Mouse (Mus musculus): ENCODE results near the gene Npas3. TPM values are rescaled to one million over a fixed set of nuclear protein-coding genes. Genes with fewer than 3 reads are reported as not detected.

Gene Npas3
- polyA plus RNA-seq, 1 experiment from 2014 or later: 2.0 TPM

GRCm38 (mm10) chr12:53680501-53680900 lies 432.0 kb downstream of the Npas3 start:
- H3K4me3 ChIP-seq (ENCODE audit: low read depth, low read length): no peak overlapping the region
- no peaks in the 10 kb centered on the region for H3K27me3 ChIP-seq (replicated peaks; ENCODE audit: control insufficient read depth, insufficient read depth, low read length)
- H3K27ac ChIP-seq (ENCODE audit: low read depth, low read length): no peak overlapping the region
- no peaks in the 10 kb centered on the region for H3K36me3 ChIP-seq (ENCODE audit: control insufficient read depth, insufficient read depth, low read length)
- ATAC-seq (replicated peaks; ENCODE audit: low FRiP score): no peak
- H3K9me3 ChIP-seq (ENCODE audit: control insufficient read depth, low read length): no peaks in the 10 kb centered on the region
- H3K4me1 ChIP-seq (replicated peaks; ENCODE audit: control insufficient read depth, insufficient read depth, low read length): no peaks in the 10 kb centered on the region
- WGBS: 77% methylated on average over 3 of the region's 3 CpGs
- H3K9ac ChIP-seq (ENCODE audit: low read depth, low read length): no peak overlapping the region
- DNase-seq (ENCODE audit: low spot score): no peak
- H3K4me2 ChIP-seq: no peak overlapping the region

- Histone ChIP-seq H3K27ac (ENCODE audit: low read depth, low read length) (no peak overlapping the region), H3K36me3 (ENCODE audit: control insufficient read depth, insufficient read depth, low read length) (no peaks in the 10 kb centered on the region), H3K9me3 (ENCODE audit: control insufficient read depth, low read length) (no peaks in the 10 kb centered on the region), H3K27me3 (replicated peaks; ENCODE audit: control insufficient read depth, insufficient read depth, low read length) (no peaks in the 10 kb centered on the region), H3K4me1 (replicated peaks; ENCODE audit: control insufficient read depth, insufficient read depth, low read length) (no peaks in the 10 kb centered on the region), H3K4me2 (no peak overlapping the region), H3K4me3 (ENCODE audit: low read depth, low read length) (no peak overlapping the region), H3K9ac (ENCODE audit: low read depth, low read length) (no peak overlapping the region)
- WGBS: 35% methylated on average over 3 of the region's 3 CpGs
- ATAC-seq (replicated peaks; ENCODE audit: low FRiP score) (no peak), DNase-seq (ENCODE audit: low spot score) (no peak)
Observed at GRCm38 (mm10) chr12:53682036-53682435, 433.6 kb downstream of the Npas3 start.

GRCm38 (mm10) chr12:53692471-53692870 lies 444.0 kb downstream of the Npas3 start:
- H3K27me3 ChIP-seq (replicated peaks; ENCODE audit: control insufficient read depth, insufficient read depth, low read length): no peaks in the 10 kb centered on the region
- no peaks in the 10 kb centered on the region for H3K36me3 ChIP-seq (ENCODE audit: control insufficient read depth, insufficient read depth, low read length)
- H3K9me3 ChIP-seq (ENCODE audit: control insufficient read depth, low read length): no peaks in the 10 kb centered on the region
- no peak overlapping the region for H3K4me2 ChIP-seq
- H3K4me1 ChIP-seq (replicated peaks; ENCODE audit: control insufficient read depth, insufficient read depth, low read length): no peaks in the 10 kb centered on the region
- no peak overlapping the region for H3K9ac ChIP-seq (ENCODE audit: low read depth, low read length)
- 96% methylated on average over 4 of the region's 4 CpGs for WGBS
- no peak for DNase-seq (ENCODE audit: low spot score)
- H3K4me3 ChIP-seq (ENCODE audit: low read depth, low read length): no peak overlapping the region
- no peak overlapping the region for H3K27ac ChIP-seq (ENCODE audit: low read depth, low read length)
- ATAC-seq (replicated peaks; ENCODE audit: low FRiP score): no peak

- DNase-seq (ENCODE audit: low spot score) (no peak), ATAC-seq (replicated peaks; ENCODE audit: low FRiP score) (no peak)
- H3K4me2 ChIP-seq: no peak overlapping the region
- no peak overlapping the region for H3K4me3 ChIP-seq (ENCODE audit: low read depth, low read length)
- H3K36me3 ChIP-seq (ENCODE audit: control insufficient read depth, insufficient read depth, low read length): no peaks in the 10 kb centered on the region
- 78% methylated on average over 4 of the region's 4 CpGs for WGBS
- H3K4me1 ChIP-seq (replicated peaks; ENCODE audit: control insufficient read depth, insufficient read depth, low read length): no peaks in the 10 kb centered on the region
- H3K27ac ChIP-seq (ENCODE audit: low read depth, low read length): no peak overlapping the region
- H3K9me3 ChIP-seq (ENCODE audit: control insufficient read depth, low read length): no peaks in the 10 kb centered on the region
- H3K27me3 ChIP-seq (replicated peaks; ENCODE audit: control insufficient read depth, insufficient read depth, low read length): no peaks in the 10 kb centered on the region
- H3K9ac ChIP-seq (ENCODE audit: low read depth, low read length): no peak overlapping the region
Observed at GRCm38 (mm10) chr12:53694346-53694745, 445.9 kb downstream of the Npas3 start.

GRCm38 (mm10) chr12:53695324-53695723 lies 446.8 kb downstream of the Npas3 start:
- no peak for DNase-seq (ENCODE audit: low spot score)
- Histone ChIP-seq H3K9ac (ENCODE audit: low read depth, low read length) (no peak overlapping the region), H3K27me3 (replicated peaks; ENCODE audit: control insufficient read depth, insufficient read depth, low read length) (no peaks in the 10 kb centered on the region), H3K4me2 (no peak overlapping the region), H3K9me3 (ENCODE audit: control insufficient read depth, low read length) (no peaks in the 10 kb centered on the region), H3K4me1 (replicated peaks; ENCODE audit: control insufficient read depth, insufficient read depth, low read length) (no peaks in the 10 kb centered on the region), H3K27ac (ENCODE audit: low read depth, low read length) (no peak overlapping the region), H3K36me3 (ENCODE audit: control insufficient read depth, insufficient read depth, low read length) (no peaks in the 10 kb centered on the region), H3K4me3 (ENCODE audit: low read depth, low read length) (no peak overlapping the region)
- WGBS: 87% methylated on average over 3 of the region's 3 CpGs
- no peak for ATAC-seq (replicated peaks; ENCODE audit: low FRiP score)

GRCm38 (mm10) chr12:53697645-53698044 lies 449.2 kb downstream of the Npas3 start:
- Histone ChIP-seq H3K27me3 (replicated peaks; ENCODE audit: control insufficient read depth, insufficient read depth, low read length) (no peaks in the 10 kb centered on the region), H3K4me2 (no peak overlapping the region), H3K27ac (ENCODE audit: low read depth, low read length) (no peak overlapping the region), H3K9ac (ENCODE audit: low read depth, low read length) (no peak overlapping the region), H3K4me3 (ENCODE audit: low read depth, low read length) (no peak overlapping the region), H3K4me1 (replicated peaks; ENCODE audit: control insufficient read depth, insufficient read depth, low read length) (no peaks in the 10 kb centered on the region), H3K36me3 (ENCODE audit: control insufficient read depth, insufficient read depth, low read length) (no peaks in the 10 kb centered on the region), H3K9me3 (ENCODE audit: control insufficient read depth, low read length) (no peaks in the 10 kb centered on the region)
- WGBS: 79% methylated on average over 7 of the region's 7 CpGs
- no peak for ATAC-seq (replicated peaks; ENCODE audit: low FRiP score)
- no peak for DNase-seq (ENCODE audit: low spot score)

GRCm38 (mm10) chr12:53698483-53699227 lies 450.2 kb downstream of the Npas3 start:
- Histone ChIP-seq H3K4me1 (replicated peaks; ENCODE audit: control insufficient read depth, insufficient read depth, low read length) (no peaks in the 10 kb centered on the region), H3K4me3 (ENCODE audit: low read depth, low read length) (no peak overlapping the region), H3K27ac (ENCODE audit: low read depth, low read length) (no peak overlapping the region), H3K4me2 (no peak overlapping the region), H3K9me3 (ENCODE audit: control insufficient read depth, low read length) (no peaks in the 10 kb centered on the region), H3K36me3 (ENCODE audit: control insufficient read depth, insufficient read depth, low read length) (no peaks in the 10 kb centered on the region), H3K9ac (ENCODE audit: low read depth, low read length) (no peak overlapping the region), H3K27me3 (replicated peaks; ENCODE audit: control insufficient read depth, insufficient read depth, low read length) (no peaks in the 10 kb centered on the region)
- 64% methylated on average over 9 of the region's 9 CpGs for WGBS
- no peak for DNase-seq (ENCODE audit: low spot score)
- no peak for ATAC-seq (replicated peaks; ENCODE audit: low FRiP score)

GRCm38 (mm10) chr12:53719896-53720295 lies 471.4 kb downstream of the Npas3 start:
- WGBS: 55% methylated on average over 6 of the region's 6 CpGs
- no peak overlapping the region for H3K4me2 ChIP-seq
- DNase-seq (ENCODE audit: low spot score) (no peak), ATAC-seq (replicated peaks; ENCODE audit: low FRiP score) (no peak)
- no peaks in the 10 kb centered on the region for H3K9me3 ChIP-seq (ENCODE audit: control insufficient read depth, low read length)
- H3K36me3 ChIP-seq (ENCODE audit: control insufficient read depth, insufficient read depth, low read length): no peaks in the 10 kb centered on the region
- H3K4me1 ChIP-seq (replicated peaks; ENCODE audit: control insufficient read depth, insufficient read depth, low read length): no peaks in the 10 kb centered on the region
- no peak overlapping the region for H3K4me3 ChIP-seq (ENCODE audit: low read depth, low read length)
- H3K27ac ChIP-seq (ENCODE audit: low read depth, low read length): no peak overlapping the region
- no peaks in the 10 kb centered on the region for H3K27me3 ChIP-seq (replicated peaks; ENCODE audit: control insufficient read depth, insufficient read depth, low read length)
- no peak overlapping the region for H3K9ac ChIP-seq (ENCODE audit: low read depth, low read length)

- no peaks in the 10 kb centered on the region for H3K9me3 ChIP-seq (ENCODE audit: control insufficient read depth, low read length)
- no peak overlapping the region for H3K4me3 ChIP-seq (ENCODE audit: low read depth, low read length)
- H3K4me1 ChIP-seq (replicated peaks; ENCODE audit: control insufficient read depth, insufficient read depth, low read length): no peaks in the 10 kb centered on the region
- H3K4me2 ChIP-seq: no peak overlapping the region
- H3K9ac ChIP-seq (ENCODE audit: low read depth, low read length): no peak overlapping the region
- ATAC-seq (replicated peaks; ENCODE audit: low FRiP score): no peak
- WGBS: 78% methylated on average over 7 of the region's 7 CpGs
- no peaks in the 10 kb centered on the region for H3K27me3 ChIP-seq (replicated peaks; ENCODE audit: control insufficient read depth, insufficient read depth, low read length)
- H3K27ac ChIP-seq (ENCODE audit: low read depth, low read length): no peak overlapping the region
- no peak for DNase-seq (ENCODE audit: low spot score)
- no peaks in the 10 kb centered on the region for H3K36me3 ChIP-seq (ENCODE audit: control insufficient read depth, insufficient read depth, low read length)
Observed at GRCm38 (mm10) chr12:53722156-53722555, 473.7 kb downstream of the Npas3 start.
